Mouse (Mus musculus): ENCODE measurements around the gene Ywhag. TPM values are rescaled to one million over a fixed set of nuclear protein-coding genes. Genes with fewer than 3 reads are reported as not detected.

Ywhag gene
- polyA plus RNA-seq, 1 experiment from 2014 or later, result 60.9 TPM

GRCm38 (mm10) chr5:135910813-135911212 is 23.6 kb downstream of the Ywhag start:
- H3K36me3 ChIP-seq (replicated peaks), result peaks cover 52% of the 10 kb centered on the region
- ATAC-seq (ENCODE audit: insufficient read depth), result no peak

GRCm38 (mm10) chr5:135909646-135910045 is 24.8 kb downstream of the Ywhag start:
- Histone ChIP-seq H3K4me2 (no peak overlapping the region), H3K9me3 (replicated peaks) (no peaks in the 10 kb centered on the region), H3K4me1 (replicated peaks) (peaks cover 69% of the 10 kb centered on the region), H3K36me3 (replicated peaks) (peaks cover 51% of the 10 kb centered on the region), H3K27ac (replicated peaks) (peak overlapping the region; percentile 69), H3K27me3 (no peaks in the 10 kb centered on the region), H3K4me3 (replicated peaks) (no peak overlapping the region), H3K9ac (no peak overlapping the region)
- ATAC-seq (ENCODE audit: insufficient read depth), result no peak
- WGBS (ENCODE audit: insufficient replicate concordance), result 81% methylated on average over 10 of the region's 10 CpGs

More at GRCm38 (mm10) chr5:135910813-135911212, 23.6 kb downstream of the Ywhag start:
- no peaks in the 10 kb centered on the region for H3K9me3 ChIP-seq (replicated peaks)
- peaks cover 67% of the 10 kb centered on the region for H3K4me1 ChIP-seq (replicated peaks)
- no peak overlapping the region for H3K9ac ChIP-seq
- H3K27ac ChIP-seq (replicated peaks), result no peak overlapping the region
- H3K4me3 ChIP-seq (replicated peaks), result no peak overlapping the region
- no peaks in the 10 kb centered on the region for H3K27me3 ChIP-seq
- H3K4me2 ChIP-seq, result no peak overlapping the region
- 87% methylated on average over 25 of the region's 25 CpGs for WGBS (ENCODE audit: insufficient replicate concordance)

GRCm38 (mm10) chr5:135908989-135909388 is 25.4 kb downstream of the Ywhag start:
- no peak overlapping the region for H3K9ac ChIP-seq
- H3K27me3 ChIP-seq, result no peaks in the 10 kb centered on the region
- peak; percentile 15; the same call in 1 of the 2 replicates for ATAC-seq (ENCODE audit: insufficient read depth)
- peak overlapping the region; percentile 69 for H3K27ac ChIP-seq (replicated peaks)
- peaks cover 49% of the 10 kb centered on the region for H3K36me3 ChIP-seq (replicated peaks)
- peaks cover 68% of the 10 kb centered on the region for H3K4me1 ChIP-seq (replicated peaks)
- no peak overlapping the region for H3K4me3 ChIP-seq (replicated peaks)
- no peaks in the 10 kb centered on the region for H3K9me3 ChIP-seq (replicated peaks)
- H3K4me2 ChIP-seq, result no peak overlapping the region
- WGBS (ENCODE audit: insufficient replicate concordance), result 80% methylated on average over 16 of the region's 16 CpGs

- 75% methylated on average over 12 of the region's 12 CpGs for WGBS (ENCODE audit: insufficient replicate concordance)
- Histone ChIP-seq H3K27ac (replicated peaks) (peak overlapping the region; percentile 51; the same call in 1 of the 2 replicates), H3K4me2 (no peak overlapping the region), H3K9ac (no peak overlapping the region), H3K4me3 (replicated peaks) (no peak overlapping the region), H3K4me1 (replicated peaks) (peaks cover 67% of the 10 kb centered on the region), H3K9me3 (replicated peaks) (no peaks in the 10 kb centered on the region), H3K27me3 (no peaks in the 10 kb centered on the region), H3K36me3 (replicated peaks) (peaks cover 41% of the 10 kb centered on the region)
- no peak for ATAC-seq (ENCODE audit: insufficient read depth)
These were observed 26.2 kb downstream of the Ywhag start for GRCm38 (mm10) chr5:135908185-135908584.

- 64% methylated on average over 13 of the region's 13 CpGs for WGBS (ENCODE audit: insufficient replicate concordance)
- H3K9me3 ChIP-seq (replicated peaks), result no peaks in the 10 kb centered on the region
- H3K27ac ChIP-seq (replicated peaks), result peak overlapping the region; percentile 51
- no peaks in the 10 kb centered on the region for H3K27me3 ChIP-seq
- ATAC-seq (ENCODE audit: insufficient read depth), result no peak
- no peak overlapping the region for H3K4me2 ChIP-seq
- peaks cover 61% of the 10 kb centered on the region for H3K4me1 ChIP-seq (replicated peaks)
- H3K4me3 ChIP-seq (replicated peaks), result no peak overlapping the region
- peaks cover 33% of the 10 kb centered on the region for H3K36me3 ChIP-seq (replicated peaks)
- no peak overlapping the region for H3K9ac ChIP-seq
These were observed 27.2 kb downstream of the Ywhag start for GRCm38 (mm10) chr5:135907256-135907655.

- no peak overlapping the region for H3K4me2 ChIP-seq
- 43% methylated on average over 4 of the region's 4 CpGs for WGBS (ENCODE audit: insufficient replicate concordance)
- H3K27ac ChIP-seq (replicated peaks), result peak overlapping the region; percentile 51
- peaks cover 61% of the 10 kb centered on the region for H3K4me1 ChIP-seq (replicated peaks)
- no peak overlapping the region for H3K9ac ChIP-seq
- H3K4me3 ChIP-seq (replicated peaks), result no peak overlapping the region
- ATAC-seq (ENCODE audit: insufficient read depth), result no peak
- H3K9me3 ChIP-seq (replicated peaks), result no peaks in the 10 kb centered on the region
- peaks cover 31% of the 10 kb centered on the region for H3K36me3 ChIP-seq (replicated peaks)
- H3K27me3 ChIP-seq, result no peaks in the 10 kb centered on the region
These were observed 27.6 kb downstream of the Ywhag start for GRCm38 (mm10) chr5:135906846-135907245.

- H3K4me3 ChIP-seq (replicated peaks), result no peak overlapping the region
- H3K9me3 ChIP-seq (replicated peaks), result no peaks in the 10 kb centered on the region
These were observed 28.8 kb downstream of the Ywhag start for GRCm38 (mm10) chr5:135905320-135906225.

GRCm38 (mm10) chr5:135904259-135904658 is 30.2 kb downstream of the Ywhag start:
- peak overlapping the region; percentile 59; the same call in 1 of the 2 replicates for H3K4me2 ChIP-seq
- ATAC-seq (ENCODE audit: insufficient read depth), result no peak
- peaks cover 55% of the 10 kb centered on the region for H3K4me1 ChIP-seq (replicated peaks)

More at GRCm38 (mm10) chr5:135905320-135906225, 28.8 kb downstream of the Ywhag start:
- Histone ChIP-seq H3K9ac (no peak overlapping the region), H3K4me2 (no peak overlapping the region), H3K36me3 (replicated peaks) (peaks cover 18% of the 10 kb centered on the region), H3K27me3 (no peaks in the 10 kb centered on the region), H3K4me1 (replicated peaks) (peaks cover 61% of the 10 kb centered on the region), H3K27ac (replicated peaks) (no peak overlapping the region)
- 40% methylated on average over 8 of the region's 8 CpGs for WGBS (ENCODE audit: insufficient replicate concordance)
- no peak for ATAC-seq (ENCODE audit: insufficient read depth)

GRCm38 (mm10) chr5:135903551-135904151 is 30.8 kb downstream of the Ywhag start:
- Histone ChIP-seq H3K4me1 (replicated peaks) (peaks cover 50% of the 10 kb centered on the region), H3K27ac (replicated peaks) (no peak overlapping the region), H3K9ac (no peak overlapping the region), H3K9me3 (replicated peaks) (no peaks in the 10 kb centered on the region), H3K4me3 (replicated peaks) (peak overlapping the region; percentile 29), H3K36me3 (replicated peaks) (no peaks in the 10 kb centered on the region), H3K4me2 (peak overlapping the region; percentile 59), H3K27me3 (no peaks in the 10 kb centered on the region)
- ATAC-seq (ENCODE audit: insufficient read depth), result peak; percentile 72
- WGBS (ENCODE audit: insufficient replicate concordance), result 5% methylated on average over 30 of the region's 30 CpGs

More at GRCm38 (mm10) chr5:135904259-135904658, 30.2 kb downstream of the Ywhag start:
- Histone ChIP-seq H3K36me3 (replicated peaks) (peaks cover 5% of the 10 kb centered on the region), H3K9me3 (replicated peaks) (no peaks in the 10 kb centered on the region), H3K9ac (no peak overlapping the region), H3K27me3 (no peaks in the 10 kb centered on the region), H3K27ac (replicated peaks) (no peak overlapping the region), H3K4me3 (replicated peaks) (no peak overlapping the region)
- whole genome bisulfite sequencing (ENCODE audit: insufficient replicate concordance), result 59% methylated on average over 5 of the region's 5 CpGs

- no peak for ATAC-seq (ENCODE audit: insufficient read depth)
- Histone ChIP-seq H3K27ac (replicated peaks) (no peak overlapping the region), H3K9me3 (replicated peaks) (no peaks in the 10 kb centered on the region), H3K27me3 (no peaks in the 10 kb centered on the region), H3K4me1 (replicated peaks) (peaks cover 45% of the 10 kb centered on the region), H3K9ac (no peak overlapping the region), H3K4me2 (peak overlapping the region; percentile 59), H3K4me3 (replicated peaks) (0 out of 2 replicates have a peak overlapping the region, but pooled peaks have one; percentile 29), H3K36me3 (replicated peaks) (no peaks in the 10 kb centered on the region)
- 34% methylated on average over 7 of the region's 7 CpGs for WGBS (ENCODE audit: insufficient replicate concordance)
These were observed 31.4 kb downstream of the Ywhag start for GRCm38 (mm10) chr5:135903058-135903457.

Data from liver, embryonic 15.5 days (tissue).